Mouse (Mus musculus): ENCODE results near the gene Gtf2h4.

DNA sequence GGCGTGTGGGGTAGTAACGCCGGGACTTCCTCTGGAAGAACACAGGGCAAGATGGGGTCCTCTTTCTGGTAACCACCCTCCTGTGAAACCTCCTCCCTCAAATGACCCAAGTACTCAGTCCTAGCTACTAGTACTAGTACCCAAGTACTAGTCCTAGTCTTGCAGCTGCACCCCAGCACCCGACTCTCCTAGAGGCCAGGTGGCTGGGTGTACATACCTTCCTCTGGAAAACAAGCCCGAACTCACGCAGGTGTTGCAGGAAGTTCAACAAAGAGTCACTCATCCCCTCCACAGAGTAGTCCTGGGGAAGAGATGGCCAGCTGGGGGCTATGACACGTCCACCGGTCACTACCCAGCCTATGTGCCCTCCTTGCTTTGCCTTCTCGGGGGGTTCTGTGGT lies 3.8 kb downstream of the Gtf2h4 start:
- TF ChIP-seq NELFE (IDR thresholded peaks at IDR 0.05; ENCODE audit: low read depth, low read length) (no peak), CTCF (IDR thresholded peaks at IDR 0.05 in 2 of 3, conservative IDR thresholded peaks at IDR 0.05 in 1 of 3; ENCODE audit: control insufficient read depth in 1 of 3, insufficient read depth in 1 of 3, low read depth in 2 of 3, low read length in 3 of 3, poor library complexity in 1 of 3, severe bottlenecking in 1 of 3) (no peak), BHLHE40 (IDR thresholded peaks at IDR 0.05; ENCODE audit: borderline replicate concordance, low read depth, low read length) (no peak), EP300 (IDR thresholded peaks at IDR 0.05; ENCODE audit: low read depth in 1 of 2, low read length in 2 of 2) (no peak), USF1 (IDR thresholded peaks at IDR 0.05; ENCODE audit: low read depth, low read length) (no peak), POLR2AphosphoS2 (IDR thresholded peaks at IDR 0.05; ENCODE audit: low read length) (no peak), ZNF384 (IDR thresholded peaks at IDR 0.05; ENCODE audit: low read depth, low read length) (no peak), TBP (IDR thresholded peaks at IDR 0.05; ENCODE audit: low read depth, low read length) (no peak), ZKSCAN1 (IDR thresholded peaks at IDR 0.05; ENCODE audit: low read depth, low read length) (no peak), MAZ (IDR thresholded peaks at IDR 0.05; ENCODE audit: low read depth, low read length) (no peak), ZMIZ1 (IDR thresholded peaks at IDR 0.05; ENCODE audit: low read depth, low read length) (no peak), POLR2A (IDR thresholded peaks at IDR 0.05; ENCODE audit: control insufficient read depth in 1 of 2, insufficient read depth in 1 of 2, low read depth in 1 of 2, low read length in 2 of 2, poor library complexity in 1 of 2) (no peak)
